Mouse (Mus musculus) bone marrow, adult 2 months (tissue): ENCODE data around the gene Sgms2.

Source experiments
- CTCF ChIP-seq: fragments of 200-500 bp; IDR thresholded peaks from 2 replicates; pipeline ENCODE4 v1.5.1; 2011; ENCODE audit warnings: low read length, control low read depth; ENCODE audit not compliant: control insufficient read depth, insufficient read depth
- POLR2A ChIP-seq: fragments of 200-500 bp; IDR thresholded peaks from 2 replicates; pipeline ENCODE4 v1.6.1; 2011; ENCODE audit warnings: low read depth, mild to moderate bottlenecking, control low read depth, low read length, borderline replicate concordance; ENCODE audit not compliant: control insufficient read depth

DNA sequence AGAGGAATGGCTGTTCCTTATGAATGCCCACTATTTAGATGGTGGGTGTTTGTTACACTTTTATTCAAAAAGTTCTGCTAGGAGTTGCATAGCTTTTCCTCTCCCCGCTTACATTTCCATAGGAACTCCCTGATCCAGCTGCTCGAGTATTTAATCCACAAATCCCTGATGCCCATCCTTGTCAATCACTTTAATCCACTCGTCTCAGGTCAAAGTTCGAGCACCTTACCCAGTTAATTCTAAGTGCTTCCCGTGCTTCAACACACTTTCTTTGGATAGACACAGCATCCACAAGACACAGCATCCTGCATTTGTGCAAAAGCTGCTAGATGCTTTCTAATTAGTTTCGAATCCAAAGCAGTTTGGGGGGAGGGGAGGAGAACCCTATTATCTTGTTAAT lies 220.8 kb downstream of the Sgms2 start:
- no peak for TF ChIP-seq POLR2A
- TF ChIP-seq CTCF: no peak
